ENCODE assay signal across 20 mouse cellular contexts in the genomic region with DNA sequence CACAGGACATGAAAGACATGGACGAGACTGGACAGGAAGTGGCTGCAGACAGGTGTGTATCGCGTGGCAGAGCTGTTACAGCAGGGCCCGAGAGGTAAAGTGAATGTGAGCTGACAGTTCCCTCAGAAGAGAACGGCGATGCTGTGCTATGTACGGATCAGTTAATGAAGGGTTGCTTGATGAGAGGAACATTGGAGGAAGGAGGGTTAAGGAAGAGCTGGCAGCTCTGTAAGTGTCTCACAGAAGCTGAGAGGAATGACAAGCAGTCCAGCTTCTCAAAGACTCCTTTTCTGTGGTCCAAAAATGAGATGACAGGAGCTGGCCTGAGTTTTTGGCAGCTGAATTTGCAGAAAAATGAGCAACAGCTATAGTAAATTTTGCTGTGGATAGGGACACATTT.
DNase-seq lines count a peak whose midpoint lies in the region; TF ChIP-seq lines count a peak whose summit lies in the region.
"Had no signal": no experiment of that assay in that cellular context is flagged by ENCODE, and none has a peak within 500 bp of the region (broad histone marks: within the 10 kb centered on the region; RNA-seq: fewer than 3 reads in every experiment).

No protein-coding gene starts in this region.

- intact Hi-C loops in left cerebral cortex, adult 2 months (cut with DNase I) = no loop called here
- intact Hi-C loops in left cerebral cortex, postnatal 4 days (cut with DNase I) = no loop called here

- TF ChIP-seq POLR2A in cerebellum, adult 2 months (IDR thresholded peaks at IDR 0.05; ENCODE audit: borderline replicate concordance, insufficient read depth, low read length) = no peak

- H3K4me1 ChIP-seq in cerebellum, adult 2 months (ENCODE audit: control insufficient read depth, insufficient read depth, low read length) = no peaks in the 10 kb centered on the region
- H3K4me1 ChIP-seq: embryonic facial prominence, embryonic 15.5 days; heart, embryonic 13.5 days; hindbrain, embryonic 15.5 days had no signal

- DNase-seq in cerebellum, adult 2 months = peak in 1 of 2 experiments; percentile 5
- no peak for DNase-seq in cerebellum, postnatal 4 days (ENCODE audit: low spot score in 2 of 2)
- peak; percentile 7 to 19 for DNase-seq in frontal cortex, postnatal 36 days (ENCODE audit: low spot score in 2 of 2)
- no peak for DNase-seq in frontal cortex, postnatal 10 days (ENCODE audit: low spot score in 2 of 2)
- DNase-seq in left cerebral cortex, adult 2 months (ENCODE audit: extremely low spot score in 1 of 2, low spot score in 2 of 2) = no peak
- DNase-seq in left cerebral cortex, postnatal 4 days = no peak
- peak; percentile 6 for DNase-seq in right cerebral cortex, postnatal 4 days
- no peak for DNase-seq in right cerebral cortex, postnatal 25 days
- DNase-seq: adrenal gland, adult 8-10 months; adrenal gland, postnatal 36 days; B cell, adult 2 months; cerebellum, adult 11-12 months; cerebellum, adult 9-11 months; cerebellum, postnatal 36 days; gastrocnemius, postnatal 36 days; heart, adult 11 months; heart, postnatal 36 days had no signal

- no peak overlapping the region for H3K27ac ChIP-seq in cerebellum, adult 2 months (ENCODE audit: insufficient read depth, low read length)
- no peak overlapping the region; the same call in 1 of the 2 replicates for H3K27ac ChIP-seq in left cerebral cortex, adult 2 months
- H3K27ac ChIP-seq: embryonic facial prominence, embryonic 15.5 days; heart, embryonic 13.5 days; hindbrain, embryonic 15.5 days had no signal

- peak overlapping the region; percentile 30 for H3K4me3 ChIP-seq in cerebellum, adult 2 months (replicated peaks; ENCODE audit: insufficient read depth, low read depth, low read length)
- H3K4me3 ChIP-seq in left cerebral cortex, adult 2 months = 0 out of 2 replicates have a peak overlapping the region, but pooled peaks have one; percentile 6
- H3K4me3 ChIP-seq: embryonic facial prominence, embryonic 15.5 days; heart, embryonic 13.5 days; hindbrain, embryonic 15.5 days had no signal

- no peak for TF ChIP-seq CTCF in cerebellum, adult 2 months (IDR thresholded peaks at IDR 0.05; ENCODE audit: borderline replicate concordance, insufficient read depth, low read depth, low read length)
- TF ChIP-seq CTCF in left cerebral cortex, adult 2 months (IDR thresholded peaks at IDR 0.05) = no peak

- 68% methylated on average over 7 of the region's 7 CpGs for WGBS in cerebellum, adult 2 months

- no peaks in the 10 kb centered on the region for H3K27me3 ChIP-seq in cerebellum, adult 2 months (ENCODE audit: control insufficient read depth, insufficient read depth, low read length)
- H3K27me3 ChIP-seq: embryonic facial prominence, embryonic 15.5 days; heart, embryonic 13.5 days; hindbrain, embryonic 15.5 days had no signal

Comparison
In these comparisons a context has a peak if more than half of its experiments do, and no peak if none do; other contexts are left out.
1. DNase-seq: peak in frontal cortex, postnatal 36 days (2 of 2) and right cerebral cortex, postnatal 4 days (single experiment); none in cerebellum, postnatal 4 days (0 of 2), frontal cortex, postnatal 10 days (0 of 2), left cerebral cortex, adult 2 months (0 of 2), left cerebral cortex, postnatal 4 days (single experiment) and right cerebral cortex, postnatal 25 days (single experiment).